Mouse (Mus musculus) adrenal gland, postnatal 10 days (tissue): Measurements from ENCODE around the gene Krtap17-1. TPM values are rescaled to one million over a fixed set of nuclear protein-coding genes. Genes with fewer than 3 reads are reported as not detected.

Experiments
- DNase-seq: peaks from one replicate; pipeline ENCODE4 v3.0.0; 2021; ENCODE audit warnings: mixed read lengths
- long read RNA-seq, 2 experiments: library from polyadenylated mRNA; stranded (forward); transcript quantifications; one replicate each; pipeline ENCODE4 v2.0.0; 2021
- total RNA-seq, 2 experiments: library from RNA; stranded (reverse); gene quantifications; 2 replicates each; pipeline ENCODE4 v1.2.3; 2021

Krtap17-1 gene
- not detected for total RNA-seq
- long read RNA-seq, experiment 1 = 0 reads
- long read RNA-seq, experiment 2 = 0 reads

- DNase-seq = no peak
These were observed at the start of gene Krtap17-1 for GRCm38 (mm10) chr11:99993620-99994383. Gene Krtap17-1, minus strand, starts transcription at chr11:99993994.

- DNase-seq = no peak
These were observed 47.7 kb upstream of the Krtap17-1 start, which contains the start of gene Krt34 for GRCm38 (mm10) chr11:100041454-100041853. Gene Krt34, minus strand, starts transcription at chr11:100041554.

- DNase-seq = no peak
These were observed 36.0 kb upstream of the Krtap17-1 start, which contains the start of gene Krt33b for GRCm38 (mm10) chr11:100029768-100030167. Gene Krt33b, minus strand, starts transcription at chr11:100029868.

- DNase-seq = no peak
These were observed 27.6 kb upstream of the Krtap17-1 start for GRCm38 (mm10) chr11:100021438-100021837.

GRCm38 (mm10) chr11:100019466-100019865, 25.7 kb upstream of the Krtap17-1 start:
- DNase-seq = no peak

- DNase-seq = no peak
These were observed 22.3 kb upstream of the Krtap17-1 start, which contains the start of gene Krt33a for GRCm38 (mm10) chr11:100016112-100016511. Gene Krt33a, minus strand, starts transcription at chr11:100016212.

GRCm38 (mm10) chr11:100013691-100014171, 19.9 kb upstream of the Krtap17-1 start:
- no peak for DNase-seq

- no peak for DNase-seq
These were observed 16.9 kb upstream of the Krtap17-1 start for GRCm38 (mm10) chr11:100010682-100011081.

- no peak for DNase-seq
These were observed 14.5 kb upstream of the Krtap17-1 start for GRCm38 (mm10) chr11:100008336-100008735.

- DNase-seq = no peak
These were observed 12.8 kb upstream of the Krtap17-1 start for GRCm38 (mm10) chr11:100006624-100007023.

- DNase-seq = no peak
These were observed 12.1 kb upstream of the Krtap17-1 start for GRCm38 (mm10) chr11:100005905-100006304.

GRCm38 (mm10) chr11:100004846-100005245, 11.1 kb upstream of the Krtap17-1 start:
- peak; percentile 63 for DNase-seq

- DNase-seq = no peak
These were observed 5.3 kb upstream of the Krtap17-1 start for GRCm38 (mm10) chr11:99999091-99999490.

- DNase-seq = no peak
These were observed 529 bp upstream of the Krtap17-1 start for GRCm38 (mm10) chr11:99994384-99994661.

GRCm38 (mm10) chr11:99990571-99990970, 3.2 kb downstream of the Krtap17-1 start:
- no peak for DNase-seq

GRCm38 (mm10) chr11:99989881-99990405, 3.9 kb downstream of the Krtap17-1 start:
- peak; percentile 18 for DNase-seq

- DNase-seq = no peak
These were observed 5.3 kb downstream of the Krtap17-1 start for GRCm38 (mm10) chr11:99988530-99988929.

GRCm38 (mm10) chr11:99986180-99986647, 7.6 kb downstream of the Krtap17-1 start, which contains the start of gene Krtap16-1:
Gene Krtap16-1, minus strand, starts transcription at chr11:99986597.
- no peak for DNase-seq

GRCm38 (mm10) chr11:99985291-99986092, 8.3 kb downstream of the Krtap17-1 start:
- peak; percentile 15 for DNase-seq

GRCm38 (mm10) chr11:99983442-99983841, 10.4 kb downstream of the Krtap17-1 start:
- DNase-seq = no peak

- DNase-seq = no peak
These were observed 11.1 kb downstream of the Krtap17-1 start for GRCm38 (mm10) chr11:99982731-99983130.

- DNase-seq = no peak
These were observed 14.8 kb downstream of the Krtap17-1 start, which contains the start of gene Krtap29-1 for GRCm38 (mm10) chr11:99978953-99979352. Gene Krtap29-1, minus strand, starts transcription at chr11:99979053.
